Mouse (Mus musculus) embryonic facial prominence, embryonic 13.5 days (tissue): Measurements from ENCODE around the gene Ralgapb. TPM values are rescaled to one million over a fixed set of nuclear protein-coding genes. Genes with fewer than 3 reads are reported as not detected.

ENCODE experiments used
- ATAC-seq: fragments of 200-750 bp; cut with Nextera tagmentation; 2 replicates; pipeline ENCODE4 v1.8.0; 2017; ENCODE audit warnings: low read depth; ENCODE audit not compliant: insufficient number of reproducible peaks, insufficient read depth, low FRiP score, low TSS enrichment
- H3K27ac ChIP-seq: fragments of 300-500 bp; sonication (generic); 2 replicates; pipeline ENCODE4 v1.5.1; 2015; ENCODE audit warnings: moderate library complexity, mild to moderate bottlenecking, inconsistent platforms
- H3K27me3 ChIP-seq: fragments of 300-500 bp; sonication (generic); 2 replicates; pipeline ENCODE4 v1.6.1; 2015; ENCODE audit warnings: mild to moderate bottlenecking, inconsistent platforms
- H3K36me3 ChIP-seq: fragments of 300-500 bp; sonication (generic); 2 replicates; pipeline ENCODE4 v1.6.1; 2015; ENCODE audit warnings: mild to moderate bottlenecking, inconsistent platforms
- H3K4me1 ChIP-seq: fragments of 300-500 bp; sonication (generic); 2 replicates; pipeline ENCODE4 v1.6.1; 2015; ENCODE audit warnings: inconsistent platforms
- H3K4me2 ChIP-seq: fragments of 300-500 bp; sonication (generic); 2 replicates; pipeline ENCODE4 v1.6.1; 2015; ENCODE audit warnings: moderate library complexity, mild to moderate bottlenecking, inconsistent platforms
- H3K4me3 ChIP-seq: fragments of 300-500 bp; sonication (generic); 2 replicates; pipeline ENCODE4 v1.5.1; 2015; ENCODE audit warnings: mild to moderate bottlenecking, inconsistent platforms
- H3K9ac ChIP-seq: fragments of 300-500 bp; sonication (generic); 2 replicates; pipeline ENCODE4 v1.6.1; 2015; ENCODE audit warnings: mild to moderate bottlenecking, inconsistent platforms
- H3K9me3 ChIP-seq: fragments of 300-500 bp; sonication (generic); 2 replicates; pipeline ENCODE4 v1.6.1; 2016; ENCODE audit warnings: inconsistent platforms
- WGBS: fragments of 180-500 bp; shearing (Covaris S2); methylation state at CpG from one replicate; pipeline ENCODE4 v1.1.7; 2015; ENCODE audit warnings: mixed read lengths; 5-methylcytosine and 5-hydroxymethylcytosine counted together
- polyA plus RNA-seq: library from polyadenylated mRNA; unstranded; fragments of >200 nt; fragmentation: Nextera tagmentation; extraction: Ambion mirVana; gene quantifications from 2 replicates; pipeline ENCODE4 v1.2.1, GENCODE M21; 2015

The Ralgapb gene
- polyA plus RNA-seq, 1 experiment from 2014 or later, result 19.1 TPM

- ATAC-seq, result peak; percentile 44
- H3K27me3 ChIP-seq, result no peaks in the 10 kb centered on the region; the same call in 1 of the 2 replicates
- H3K4me3 ChIP-seq, result peak overlapping the region; percentile 91
- peak overlapping the region; percentile 91 for H3K27ac ChIP-seq
- H3K9me3 ChIP-seq, result no peaks in the 10 kb centered on the region
- 3% methylated on average over 48 of the region's 67 CpGs for WGBS
- H3K36me3 ChIP-seq, result no peaks in the 10 kb centered on the region
- H3K4me2 ChIP-seq, result peak overlapping the region; percentile 96
- peak overlapping the region; percentile 94 for H3K9ac ChIP-seq
- H3K4me1 ChIP-seq, result peaks cover 16% of the 10 kb centered on the region
These were observed 670 bp downstream of the Ralgapb start for GRCm38 (mm10) chr2:158410022-158411014.

DNA sequence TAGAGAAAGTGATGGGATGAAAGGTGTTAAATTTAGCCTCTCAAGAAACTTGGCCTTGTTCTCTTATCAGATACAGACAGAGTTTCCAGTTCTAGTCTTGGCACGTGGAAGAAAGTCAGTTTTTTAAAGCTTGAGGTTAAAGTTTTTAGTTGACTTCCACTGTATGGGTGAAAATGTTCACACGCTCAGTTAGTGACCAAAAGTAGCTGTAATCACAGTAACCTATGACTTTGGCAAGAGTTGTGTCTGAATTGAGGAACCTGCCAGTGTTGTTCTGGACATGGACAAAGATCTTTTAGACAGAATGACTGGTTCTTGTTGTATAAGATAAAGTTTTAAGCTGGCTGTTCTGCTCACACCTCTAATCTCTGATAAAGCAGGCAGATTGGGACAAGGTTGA, 3.6 kb downstream of the Ralgapb start:
- ATAC-seq, result no peak
- no peak overlapping the region for H3K4me2 ChIP-seq
- no peak overlapping the region for H3K4me3 ChIP-seq
- H3K27me3 ChIP-seq, result no peaks in the 10 kb centered on the region; the same call in 1 of the 2 replicates
- H3K9ac ChIP-seq, result no peak overlapping the region
- no peak overlapping the region for H3K27ac ChIP-seq
- peaks cover 16% of the 10 kb centered on the region for H3K4me1 ChIP-seq
- no peaks in the 10 kb centered on the region for H3K9me3 ChIP-seq
- H3K36me3 ChIP-seq, result no peaks in the 10 kb centered on the region
- WGBS, result 79% methylated on average over 2 of the region's 2 CpGs

DNA sequence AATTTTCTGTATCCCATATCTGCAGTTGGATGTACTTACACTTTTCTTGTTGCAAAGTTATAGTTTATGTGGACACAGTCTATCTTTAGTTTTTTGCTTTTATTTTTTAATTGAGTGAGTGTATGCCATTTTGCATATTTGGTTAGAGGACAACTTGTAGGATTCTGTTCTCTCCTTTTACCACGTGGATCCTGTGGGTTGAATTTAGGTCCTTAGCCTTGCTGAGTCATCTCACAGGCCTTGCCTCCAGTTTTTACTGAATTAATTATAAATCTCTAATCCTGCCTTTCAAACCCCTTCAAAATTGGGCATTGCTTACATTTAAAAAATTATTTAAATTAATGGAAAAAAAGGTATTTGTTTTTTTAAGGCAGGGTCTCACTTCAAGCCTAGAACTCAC, 6.2 kb downstream of the Ralgapb start:
- Histone ChIP-seq H3K27ac (no peak overlapping the region), H3K4me3 (no peak overlapping the region), H3K27me3 (no peaks in the 10 kb centered on the region), H3K4me2 (no peak overlapping the region), H3K4me1 (peaks cover 7% of the 10 kb centered on the region), H3K9me3 (no peaks in the 10 kb centered on the region), H3K9ac (no peak overlapping the region), H3K36me3 (no peaks in the 10 kb centered on the region)
- ATAC-seq, result no peak
- WGBS, result 86% methylated on average over 1 of the region's 1 CpGs

GRCm38 (mm10) chr2:158418663-158419062, 9.0 kb downstream of the Ralgapb start:
- Histone ChIP-seq H3K4me2 (no peak overlapping the region), H3K27me3 (no peaks in the 10 kb centered on the region), H3K4me1 (no peaks in the 10 kb centered on the region), H3K36me3 (0 out of 2 replicates have a peak, but pooled peaks cover 14% of the 10 kb centered on the region), H3K9ac (no peak overlapping the region), H3K9me3 (no peaks in the 10 kb centered on the region), H3K4me3 (no peak overlapping the region), H3K27ac (no peak overlapping the region)
- no peak for ATAC-seq
- 88% methylated on average over 1 of the region's 1 CpGs for WGBS

DNA sequence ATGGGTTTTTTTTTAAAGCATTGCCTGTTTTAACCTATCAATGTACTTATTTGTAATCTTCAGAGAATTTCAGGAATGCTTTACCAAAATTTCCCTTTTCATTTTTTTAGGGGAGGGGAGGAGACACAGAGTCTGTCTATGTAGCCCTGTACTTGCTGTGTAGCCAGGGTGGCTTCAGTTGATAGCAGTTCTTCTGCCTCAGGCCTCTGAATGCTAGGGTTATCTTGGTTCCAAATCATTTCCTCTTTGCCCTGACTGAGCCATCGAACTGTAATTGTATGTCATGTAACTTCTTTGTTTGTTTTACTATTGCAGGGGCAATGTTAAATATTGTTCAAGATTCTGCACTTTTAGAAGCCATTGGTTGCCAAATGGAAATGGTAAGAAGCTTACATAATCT, 36.2 kb downstream of the Ralgapb start:
- no peak overlapping the region for H3K4me3 ChIP-seq
- H3K36me3 ChIP-seq, result peaks cover 56% of the 10 kb centered on the region
- H3K9ac ChIP-seq, result no peak overlapping the region
- no peaks in the 10 kb centered on the region for H3K9me3 ChIP-seq
- no peak overlapping the region for H3K27ac ChIP-seq
- 82% methylated on average over 1 of the region's 1 CpGs for WGBS
- H3K4me2 ChIP-seq, result no peak overlapping the region
- no peaks in the 10 kb centered on the region for H3K4me1 ChIP-seq
- no peak for ATAC-seq
- H3K27me3 ChIP-seq, result no peaks in the 10 kb centered on the region

- ATAC-seq, result no peak
- no peaks in the 10 kb centered on the region for H3K4me1 ChIP-seq
- 79% methylated on average over 7 of the region's 7 CpGs for WGBS
- no peak overlapping the region for H3K4me3 ChIP-seq
- H3K4me2 ChIP-seq, result no peak overlapping the region
- H3K36me3 ChIP-seq, result peaks cover 64% of the 10 kb centered on the region
- no peak overlapping the region for H3K9ac ChIP-seq
- H3K27me3 ChIP-seq, result no peaks in the 10 kb centered on the region
- H3K9me3 ChIP-seq, result no peaks in the 10 kb centered on the region
- H3K27ac ChIP-seq, result no peak overlapping the region
These were observed 40.2 kb downstream of the Ralgapb start for GRCm38 (mm10) chr2:158449845-158450244.

DNA sequence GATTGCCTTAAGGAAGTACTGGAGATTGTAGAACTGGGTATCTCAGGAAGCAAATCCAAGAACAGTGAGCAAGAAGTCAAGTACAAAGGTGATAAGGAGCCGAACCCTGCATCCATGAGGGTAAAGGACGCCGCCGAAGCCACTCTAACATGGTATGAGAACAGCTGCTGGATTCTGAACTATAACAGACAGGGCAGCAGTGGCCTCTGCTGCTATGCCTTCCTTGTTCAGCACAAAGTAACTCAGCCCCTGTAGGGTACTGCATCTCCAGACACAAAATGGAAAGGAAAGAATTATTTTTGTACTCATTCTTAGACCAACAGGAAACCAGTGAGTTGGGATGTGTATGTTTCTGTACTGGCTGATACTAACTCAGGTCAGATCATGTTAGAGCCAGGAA, 46.8 kb downstream of the Ralgapb start:
- Histone ChIP-seq H3K27ac (no peak overlapping the region), H3K9ac (no peak overlapping the region), H3K4me3 (no peak overlapping the region), H3K4me1 (no peaks in the 10 kb centered on the region), H3K4me2 (no peak overlapping the region), H3K27me3 (no peaks in the 10 kb centered on the region), H3K9me3 (no peaks in the 10 kb centered on the region), H3K36me3 (peaks cover 72% of the 10 kb centered on the region)
- WGBS, result 94% methylated on average over 4 of the region's 4 CpGs
- ATAC-seq, result no peak

GRCm38 (mm10) chr2:158457610-158458009, 48.0 kb downstream of the Ralgapb start:
- no peak for ATAC-seq
- H3K27me3 ChIP-seq, result no peaks in the 10 kb centered on the region
- H3K9ac ChIP-seq, result no peak overlapping the region
- H3K4me3 ChIP-seq, result no peak overlapping the region
- no peaks in the 10 kb centered on the region for H3K9me3 ChIP-seq
- WGBS, result 89% methylated on average over 1 of the region's 1 CpGs
- no peak overlapping the region for H3K4me2 ChIP-seq
- no peak overlapping the region for H3K27ac ChIP-seq
- no peaks in the 10 kb centered on the region for H3K4me1 ChIP-seq
- peaks cover 73% of the 10 kb centered on the region for H3K36me3 ChIP-seq

DNA sequence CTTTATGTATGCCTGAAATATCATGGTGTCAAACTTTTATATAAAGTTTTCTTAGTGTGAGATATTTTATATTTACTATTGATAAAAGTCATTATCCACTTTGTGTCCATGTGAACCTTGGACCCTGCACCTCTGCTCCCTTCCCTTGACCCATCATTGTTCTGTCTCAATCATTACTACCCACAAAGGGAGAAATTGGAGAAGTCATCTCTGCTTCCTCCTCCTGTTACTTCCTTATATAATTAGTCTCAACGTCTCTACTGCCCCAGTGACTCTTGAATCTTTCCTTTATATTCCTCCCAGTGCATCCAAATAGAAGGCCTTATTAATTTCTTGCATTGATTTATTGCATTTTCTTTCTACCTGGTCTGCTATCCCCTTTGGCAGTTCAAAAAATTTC, 52.8 kb downstream of the Ralgapb start:
- Histone ChIP-seq H3K36me3 (peaks cover 81% of the 10 kb centered on the region), H3K4me3 (no peak overlapping the region), H3K4me1 (no peaks in the 10 kb centered on the region), H3K4me2 (no peak overlapping the region), H3K27ac (no peak overlapping the region), H3K27me3 (no peaks in the 10 kb centered on the region), H3K9ac (no peak overlapping the region), H3K9me3 (no peaks in the 10 kb centered on the region)
- ATAC-seq, result no peak
- 55% methylated on average over 1 of the region's 1 CpGs for WGBS

DNA sequence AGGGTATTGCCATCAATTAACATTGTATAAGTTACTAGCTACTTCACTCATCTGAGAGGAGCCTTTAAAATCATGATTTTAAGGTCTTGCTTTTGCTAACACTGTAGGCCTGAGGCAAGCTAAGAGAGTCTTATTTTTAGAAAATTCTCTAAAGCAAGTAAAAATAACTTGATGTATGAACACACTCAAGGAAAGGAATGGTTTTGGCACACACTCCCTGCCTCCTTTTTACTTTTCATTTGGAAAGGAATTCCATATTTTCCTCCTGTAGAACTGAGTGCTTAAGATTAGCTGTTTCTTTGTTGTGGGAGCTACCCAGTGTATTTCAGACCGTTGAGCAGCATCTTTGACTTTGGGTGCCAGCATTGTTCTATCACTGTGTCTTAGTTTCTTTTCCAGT, 64.5 kb downstream of the Ralgapb start:
- Histone ChIP-seq H3K4me2 (no peak overlapping the region), H3K27ac (no peak overlapping the region), H3K9ac (no peak overlapping the region), H3K9me3 (no peaks in the 10 kb centered on the region), H3K36me3 (peaks cover 64% of the 10 kb centered on the region), H3K4me1 (no peaks in the 10 kb centered on the region), H3K27me3 (no peaks in the 10 kb centered on the region), H3K4me3 (no peak overlapping the region)
- WGBS, result 91% methylated on average over 1 of the region's 1 CpGs
- ATAC-seq, result no peak

DNA sequence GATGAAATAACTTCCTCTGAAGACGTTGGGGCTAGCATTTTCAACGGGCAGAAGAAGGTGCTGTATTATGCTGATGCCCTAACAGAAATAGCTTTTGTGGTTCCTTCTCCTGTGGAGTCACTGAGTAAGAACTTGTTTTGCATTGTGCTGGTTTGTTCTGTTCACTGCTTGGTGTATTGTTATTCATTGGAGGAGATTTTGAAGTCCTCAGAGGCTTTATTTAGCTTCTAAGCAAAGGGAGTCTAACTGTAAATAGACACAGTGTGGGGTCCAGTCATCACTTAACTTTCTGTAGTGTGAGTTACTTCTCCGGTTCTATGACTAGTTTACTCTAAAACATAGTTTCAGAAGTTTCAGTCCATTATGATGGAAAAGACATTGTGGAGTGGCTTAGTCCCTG, 68.0 kb downstream of the Ralgapb start:
- Histone ChIP-seq H3K27me3 (no peaks in the 10 kb centered on the region), H3K27ac (no peak overlapping the region), H3K36me3 (peaks cover 74% of the 10 kb centered on the region), H3K9me3 (no peaks in the 10 kb centered on the region), H3K9ac (no peak overlapping the region), H3K4me3 (no peak overlapping the region), H3K4me1 (no peaks in the 10 kb centered on the region), H3K4me2 (no peak overlapping the region)
- 84% methylated on average over 3 of the region's 3 CpGs for WGBS
- no peak for ATAC-seq

DNA sequence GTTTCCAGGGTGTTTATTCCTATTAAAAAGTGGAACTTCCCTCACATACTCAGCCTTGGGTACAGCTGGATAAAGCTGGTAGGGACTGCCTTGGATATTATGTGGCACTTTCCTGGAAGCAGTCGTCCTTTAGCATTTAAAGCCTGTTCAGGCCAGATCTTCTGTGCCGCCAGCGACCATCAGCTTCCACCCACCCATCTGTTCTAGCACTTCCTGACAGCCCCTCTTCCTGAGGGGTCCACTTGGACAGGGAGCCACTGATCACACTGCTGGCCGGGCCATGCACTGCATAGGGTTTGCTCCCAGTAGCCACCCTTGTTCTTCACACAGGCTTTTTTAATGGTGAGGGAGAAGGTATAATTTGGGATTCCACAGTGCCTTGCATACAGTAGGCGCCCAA, 88.8 kb downstream of the Ralgapb start:
- Histone ChIP-seq H3K4me3 (no peak overlapping the region), H3K9ac (no peak overlapping the region), H3K27me3 (no peaks in the 10 kb centered on the region), H3K4me1 (peaks cover 4% of the 10 kb centered on the region; the same call in 1 of the 2 replicates), H3K9me3 (no peaks in the 10 kb centered on the region), H3K27ac (no peak overlapping the region), H3K4me2 (no peak overlapping the region), H3K36me3 (peaks cover 50% of the 10 kb centered on the region)
- WGBS, result 89% methylated on average over 5 of the region's 5 CpGs
- no peak for ATAC-seq
